Mouse (Mus musculus): ENCODE data around the gene Atad1.

- peak; percentile 19 for TF ChIP-seq REST (IDR thresholded peaks at IDR 0.05; ENCODE audit: insufficient read depth, insufficient read length)
- TF ChIP-seq USF1 (IDR thresholded peaks at IDR 0.05; ENCODE audit: low read depth): no peak
- TF ChIP-seq POLR2A (IDR thresholded peaks at IDR 0.05; ENCODE audit: insufficient read length, low read depth): peak; percentile 98
- no peak for TF ChIP-seq MAX (IDR thresholded peaks at IDR 0.05; ENCODE audit: low read depth)
- peak; percentile 99 for TF ChIP-seq POLR2AphosphoS2 (IDR thresholded peaks at IDR 0.05; ENCODE audit: insufficient read length, low read depth)
- no peak for TF ChIP-seq MYOG (IDR thresholded peaks at IDR 0.05; ENCODE audit: control insufficient read depth in 1 of 3, insufficient read depth in 1 of 3, insufficient read length in 2 of 3, low read depth in 2 of 3)
- TF ChIP-seq E2F4 (IDR thresholded peaks at IDR 0.05; ENCODE audit: insufficient read depth): no peak
- TF ChIP-seq CEBPB (IDR thresholded peaks at IDR 0.05; ENCODE audit: insufficient read depth, poor library complexity, severe bottlenecking): no peak
- TF ChIP-seq MYOD1 (IDR thresholded peaks at IDR 0.05; ENCODE audit: control insufficient read depth in 1 of 3, insufficient read length in 2 of 3, low read depth in 2 of 3): no peak
- no peak for TF ChIP-seq TCF12 (IDR thresholded peaks at IDR 0.05; ENCODE audit: insufficient read depth, poor library complexity, severe bottlenecking)
Observed at GRCm38 (mm10) chr19:32711761-32712541, 27.6 kb downstream of the Atad1 start.

Measured in myocyte (in vitro differentiated cells).